In genomic region chr11:52343162-52343561, GRCm38 (mm10) we compare ENCODE assay signal across 9 mouse cellular contexts. TPM values are rescaled to one million over a fixed set of nuclear protein-coding genes. Genes with fewer than 3 reads are reported as not detected.
A peak's percentile ranks its signal among the peaks of the same experiment; 100 is the strongest.
DNase-seq lines count a peak whose midpoint lies in the region; ATAC-seq and TF ChIP-seq lines count a peak whose summit lies in the region.
"Had no signal": no experiment of that assay in that cellular context is flagged by ENCODE, and none has a peak within 500 bp of the region (broad histone marks: within the 10 kb centered on the region; RNA-seq: fewer than 3 reads in every experiment).

No protein-coding gene starts in this region.

- no peak for ATAC-seq in intestine, postnatal 0 days
- no peak for ATAC-seq in intestine, embryonic 15.5 days
- no peak for ATAC-seq in embryonic facial prominence, embryonic 11.5 days (replicated peaks; ENCODE audit: insufficient number of reproducible peaks, low FRiP score, low TSS enrichment, low read depth)
- ATAC-seq in hindbrain, postnatal 0 days, result no peak

- H3K4me2 ChIP-seq in intestine, postnatal 0 days (replicated peaks; ENCODE audit: low read depth), result peak overlapping the region; percentile 30; the same call in 1 of the 2 replicates
- H3K4me2 ChIP-seq in intestine, embryonic 15.5 days (replicated peaks), result no peak overlapping the region
- no peak overlapping the region for H3K4me2 ChIP-seq in embryonic facial prominence, embryonic 11.5 days (ENCODE audit: low read depth, low read length)
- H3K4me2 ChIP-seq in hindbrain, postnatal 0 days (ENCODE audit: low read depth, low read length), result no peak overlapping the region
- H3K4me2 ChIP-seq: embryonic facial prominence, embryonic 12.5 days had no signal

- no peaks in the 10 kb centered on the region for H3K27me3 ChIP-seq in intestine, postnatal 0 days (replicated peaks; ENCODE audit: control insufficient read depth, insufficient read depth, low read length)
- H3K27me3 ChIP-seq in intestine, embryonic 15.5 days (replicated peaks), result no peaks in the 10 kb centered on the region
- H3K27me3 ChIP-seq in embryonic facial prominence, embryonic 11.5 days (ENCODE audit: control insufficient read depth, insufficient read depth, low read length), result no peaks in the 10 kb centered on the region
- no peaks in the 10 kb centered on the region for H3K27me3 ChIP-seq in hindbrain, postnatal 0 days (ENCODE audit: insufficient read depth, low read length)
- H3K27me3 ChIP-seq in limb, embryonic 10.5 days (ENCODE audit: low read depth, poor library complexity, severe bottlenecking), result no peaks in the 10 kb centered on the region
- H3K27me3 ChIP-seq: embryonic facial prominence, embryonic 12.5 days had no signal

- no peak overlapping the region for H3K4me3 ChIP-seq in intestine, postnatal 0 days (ENCODE audit: low read depth, low read length)
- H3K4me3 ChIP-seq in intestine, embryonic 15.5 days (replicated peaks), result no peak overlapping the region
- no peak overlapping the region for H3K4me3 ChIP-seq in embryonic facial prominence, embryonic 11.5 days (ENCODE audit: low read depth, low read length)
- no peak overlapping the region for H3K4me3 ChIP-seq in hindbrain, postnatal 0 days (ENCODE audit: low read length)
- H3K4me3 ChIP-seq in limb, embryonic 10.5 days, result no peak overlapping the region
- H3K4me3 ChIP-seq: embryonic facial prominence, embryonic 12.5 days had no signal

- peak; percentile 86 for TF ChIP-seq CTCF in intestine, postnatal 0 days (IDR thresholded peaks at IDR 0.05; ENCODE audit: low read depth)
- peak; percentile 88 for TF ChIP-seq CTCF in hindbrain, postnatal 0 days (IDR thresholded peaks at IDR 0.05; ENCODE audit: low read depth)

- H3K9ac ChIP-seq in intestine, postnatal 0 days (ENCODE audit: low read depth, low read length), result no peak overlapping the region
- no peak overlapping the region for H3K9ac ChIP-seq in intestine, embryonic 15.5 days
- no peak overlapping the region for H3K9ac ChIP-seq in embryonic facial prominence, embryonic 11.5 days (replicated peaks; ENCODE audit: low read length)
- H3K9ac ChIP-seq in hindbrain, postnatal 0 days (replicated peaks; ENCODE audit: low read length), result no peak overlapping the region
- H3K9ac ChIP-seq: embryonic facial prominence, embryonic 12.5 days had no signal

- no peaks in the 10 kb centered on the region for H3K4me1 ChIP-seq in intestine, postnatal 0 days (replicated peaks; ENCODE audit: control insufficient read depth, insufficient read depth, low read length)
- peaks cover 12% of the 10 kb centered on the region; the same call in 1 of the 2 replicates for H3K4me1 ChIP-seq in intestine, embryonic 15.5 days (replicated peaks)
- H3K4me1 ChIP-seq in embryonic facial prominence, embryonic 11.5 days (ENCODE audit: control insufficient read depth, insufficient read depth, low read length), result no peaks in the 10 kb centered on the region
- no peaks in the 10 kb centered on the region for H3K4me1 ChIP-seq in hindbrain, postnatal 0 days (ENCODE audit: insufficient read depth, low read length)
- H3K4me1 ChIP-seq in limb, embryonic 10.5 days, result peaks cover 27% of the 10 kb centered on the region

- no peak overlapping the region for H3K27ac ChIP-seq in intestine, postnatal 0 days (ENCODE audit: low read depth, low read length)
- no peak overlapping the region for H3K27ac ChIP-seq in intestine, embryonic 15.5 days
- H3K27ac ChIP-seq in embryonic facial prominence, embryonic 11.5 days (replicated peaks; ENCODE audit: low read depth, low read length), result no peak overlapping the region
- H3K27ac ChIP-seq in hindbrain, postnatal 0 days, result no peak overlapping the region
- no peak overlapping the region for H3K27ac ChIP-seq in limb, embryonic 10.5 days
- H3K27ac ChIP-seq: embryonic facial prominence, embryonic 12.5 days had no signal

- no peaks in the 10 kb centered on the region for H3K9me3 ChIP-seq in intestine, postnatal 0 days (ENCODE audit: control insufficient read depth)
- H3K9me3 ChIP-seq in intestine, embryonic 15.5 days, result no peaks in the 10 kb centered on the region
- H3K9me3 ChIP-seq in embryonic facial prominence, embryonic 11.5 days (replicated peaks; ENCODE audit: control insufficient read depth, low read length), result no peaks in the 10 kb centered on the region
- H3K9me3 ChIP-seq in hindbrain, postnatal 0 days (ENCODE audit: low read length), result no peaks in the 10 kb centered on the region
- no peaks in the 10 kb centered on the region for H3K9me3 ChIP-seq in limb, embryonic 10.5 days (replicated peaks)
- H3K9me3 ChIP-seq: embryonic facial prominence, embryonic 12.5 days had no signal

- no peaks in the 10 kb centered on the region for H3K36me3 ChIP-seq in intestine, postnatal 0 days (ENCODE audit: control insufficient read depth, insufficient read depth)
- H3K36me3 ChIP-seq in intestine, embryonic 15.5 days, result no peaks in the 10 kb centered on the region
- no peaks in the 10 kb centered on the region for H3K36me3 ChIP-seq in embryonic facial prominence, embryonic 11.5 days (replicated peaks; ENCODE audit: control insufficient read depth, insufficient read depth, low read depth, low read length)
- no peaks in the 10 kb centered on the region for H3K36me3 ChIP-seq in hindbrain, postnatal 0 days (ENCODE audit: insufficient read depth, low read length)
- no peaks in the 10 kb centered on the region for H3K36me3 ChIP-seq in limb, embryonic 10.5 days
- H3K36me3 ChIP-seq: embryonic facial prominence, embryonic 12.5 days had no signal

- WGBS in intestine, postnatal 0 days, result 3% methylated on average over 6 of the region's 6 CpGs
- WGBS in intestine, embryonic 15.5 days, result 4% methylated on average over 6 of the region's 6 CpGs
- 4% methylated on average over 6 of the region's 6 CpGs for WGBS in embryonic facial prominence, embryonic 11.5 days
- WGBS in hindbrain, postnatal 0 days, result 3% methylated on average over 6 of the region's 6 CpGs
- WGBS in limb, embryonic 10.5 days, result 5% methylated on average over 6 of the region's 6 CpGs

- peak; percentile 65 to 72 for DNase-seq in adrenal gland, postnatal 4 days (ENCODE audit: low spot score in 2 of 2)
- DNase-seq in embryonic facial prominence, embryonic 11.5 days (ENCODE audit: low spot score), result peak; percentile 94
- DNase-seq in hindbrain, postnatal 0 days (ENCODE audit: low spot score), result peak; percentile 92
- peak; percentile 88 for DNase-seq in limb, embryonic 10.5 days (ENCODE audit: low spot score)
- peak; percentile 58 for DNase-seq in ovary, postnatal 10 days (ENCODE audit: low spot score)
- peak; percentile 85 to 95 for DNase-seq in thymus, postnatal 10 days (ENCODE audit: low spot score in 2 of 2)

RNA-seq across cellular contexts. Expression of gene Vdac1, which starts 17.5 kb away (rescaled TPM):
- polyA plus RNA-seq in intestine, postnatal 0 days (2015; fragmentation: Nextera tagmentation; extraction: Ambion mirVana), result 175 and 180 TPM in 2 replicates
- 287 and 295 TPM in 2 replicates for polyA plus RNA-seq in intestine, embryonic 15.5 days (2015; fragmentation: Nextera tagmentation; extraction: Ambion mirVana)
- total RNA-seq in adrenal gland, postnatal 4 days (2021), result 100 to 1,000 TPM; 323 to 340 TPM
- 219 and 222 TPM in 2 replicates for polyA plus RNA-seq in embryonic facial prominence, embryonic 11.5 days (2014; fragmentation: Nextera tagmentation; extraction: Ambion mirVana)
- 276 and 314 TPM in 2 replicates for total RNA-seq in hindbrain, postnatal 0 days (2014; rRNA removed)
- polyA plus RNA-seq in hindbrain, postnatal 0 days (2015; fragmentation: Nextera tagmentation; extraction: Ambion mirVana), result 437 and 441 TPM in 2 replicates
- polyA plus RNA-seq in limb, embryonic 10.5 days (2016; fragmentation: Nextera tagmentation; extraction: Ambion mirVana), result 203 and 211 TPM in 2 replicates

RNA-seq across cellular contexts. Expression of gene 9530068E07Rik, which starts 53.1 kb away (rescaled TPM):
- 89.2 and 92.0 TPM in 2 replicates for polyA plus RNA-seq in intestine, postnatal 0 days (2015; fragmentation: Nextera tagmentation; extraction: Ambion mirVana)
- polyA plus RNA-seq in intestine, embryonic 15.5 days (2015; fragmentation: Nextera tagmentation; extraction: Ambion mirVana), result 159 and 166 TPM in 2 replicates
- total RNA-seq in adrenal gland, postnatal 4 days (2021), result 100 to 1,000 TPM; 181 to 192 TPM
- polyA plus RNA-seq in embryonic facial prominence, embryonic 11.5 days (2014; fragmentation: Nextera tagmentation; extraction: Ambion mirVana), result 201 and 202 TPM in 2 replicates
- total RNA-seq in hindbrain, postnatal 0 days (2014; rRNA removed), result 125 and 142 TPM in 2 replicates
- polyA plus RNA-seq in hindbrain, postnatal 0 days (2015; fragmentation: Nextera tagmentation; extraction: Ambion mirVana), result 126 and 131 TPM in 2 replicates
- polyA plus RNA-seq in limb, embryonic 10.5 days (2016; fragmentation: Nextera tagmentation; extraction: Ambion mirVana), result 157 and 163 TPM in 2 replicates
